Mouse (Mus musculus) C2C12 (cell line): ENCODE results near the gene Bsn.

Experiments used
- CTCF ChIP-seq: IDR thresholded peaks from one replicate; pipeline ENCODE4 v1.5.1; 2011; ENCODE audit not compliant: control insufficient read depth, insufficient read depth, insufficient read length
- FOSL1 ChIP-seq: IDR thresholded peaks from one replicate; pipeline ENCODE4 v1.8.0; 2011; ENCODE audit warnings: mild to moderate bottlenecking, low read length; ENCODE audit not compliant: poor library complexity, insufficient read depth, severe bottlenecking
- MAX ChIP-seq: IDR thresholded peaks from one replicate; pipeline ENCODE4 v1.6.1; 2011; ENCODE audit warnings: mild to moderate bottlenecking, control low read depth
- MYOD1 ChIP-seq: IDR thresholded peaks from one replicate; pipeline ENCODE4 v1.6.1; 2011; ENCODE audit warnings: low read depth; ENCODE audit not compliant: control insufficient read depth, insufficient read length
- USF1 ChIP-seq: IDR thresholded peaks from one replicate; pipeline ENCODE4 v1.6.1; 2011; ENCODE audit warnings: low read depth, mild to moderate bottlenecking, control low read depth, moderate library complexity

DNA sequence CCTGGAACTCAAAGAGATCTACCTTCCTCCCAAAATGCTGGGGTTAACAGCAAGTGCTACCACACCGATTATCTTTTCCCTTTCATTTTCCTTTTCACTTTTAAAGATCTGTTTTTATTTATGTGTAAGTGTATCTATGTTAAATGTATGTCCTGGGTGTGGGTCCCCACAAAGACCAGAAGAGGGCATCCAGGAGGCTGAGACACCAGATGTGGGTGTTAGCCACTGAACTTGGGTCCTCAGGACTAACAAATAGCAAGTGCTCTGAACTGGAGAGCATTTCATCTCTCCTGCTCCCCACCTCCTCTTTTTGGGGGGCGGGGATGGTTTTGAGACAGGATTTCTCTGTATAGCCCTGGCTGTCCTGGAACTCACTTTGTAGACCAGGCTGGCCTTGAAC is 12.0 kb upstream of the Bsn start:
- TF ChIP-seq CTCF (no peak), MYOD1 (no peak), USF1 (no peak), FOSL1 (no peak), MAX (no peak)
